Mouse (Mus musculus) E14TG2a.4 (cell line): Measurements from ENCODE around the gene Vamp4.

Experiments
- CTCF ChIP-seq: conservative IDR thresholded peaks from 2 replicates; pipeline ENCODE4 v1.5.1; 2014; ENCODE audit warnings: low read length
- NANOG ChIP-seq: IDR thresholded peaks from 2 replicates; pipeline ENCODE4 v1.6.1; 2014; ENCODE audit warnings: borderline replicate concordance, low read length, mixed read lengths

- TF ChIP-seq CTCF: no peak
- no peak for TF ChIP-seq NANOG
Observed at GRCm38 (mm10) chr1:162625229-162625628, 54.9 kb downstream of the Vamp4 start.
